Mouse (Mus musculus): ENCODE data around the gene F930015N05Rik. TPM values are rescaled to one million over a fixed set of nuclear protein-coding genes. Genes with fewer than 3 reads are reported as not detected.

Gene F930015N05Rik
- polyA plus RNA-seq, 1 experiment: not detected

DNA sequence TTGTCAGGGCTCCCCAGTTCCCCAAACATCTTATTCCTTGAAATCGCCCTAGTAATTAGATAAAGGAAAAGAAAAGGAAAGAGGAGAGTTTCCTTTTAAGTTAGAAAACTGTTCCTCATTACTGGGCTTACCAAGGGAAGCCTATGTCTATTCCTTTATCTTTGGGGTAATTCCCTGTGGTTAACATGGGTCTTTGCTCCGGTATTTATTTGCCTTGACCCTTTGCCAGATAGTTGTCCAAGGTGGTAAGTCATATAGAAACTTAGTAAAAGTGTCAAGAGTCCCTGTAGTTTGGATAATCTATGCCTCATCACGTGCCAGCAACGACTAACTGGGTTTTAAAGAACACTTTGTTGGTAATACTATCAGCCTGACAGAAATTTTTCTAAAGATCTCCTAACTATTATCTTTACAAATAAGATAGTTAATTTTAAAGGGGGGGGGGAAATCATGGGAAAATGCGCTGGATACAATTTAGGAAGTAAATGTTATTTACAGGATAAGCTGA lies 392 bp upstream of the F930015N05Rik start:
- H3K9me3 ChIP-seq (replicated peaks; ENCODE audit: control insufficient read depth, insufficient read depth, low read length, poor library complexity, severe bottlenecking): no peaks in the 10 kb centered on the region
- peaks cover 17% of the 10 kb centered on the region for H3K27me3 ChIP-seq (ENCODE audit: control insufficient read depth, insufficient read depth, low read length, poor library complexity, severe bottlenecking)
- H3K4me3 ChIP-seq (ENCODE audit: low read depth, low read length): peak overlapping the region; percentile 54; the same call in 1 of the 2 replicates
- H3K27ac ChIP-seq (ENCODE audit: insufficient read depth, low read length): no peak overlapping the region
- H3K9ac ChIP-seq (ENCODE audit: low read depth, poor library complexity, severe bottlenecking): peak overlapping the region; percentile 23; the same call in 1 of the 2 replicates
- no peak for TF ChIP-seq CTCF (IDR thresholded peaks at IDR 0.05; ENCODE audit: low read depth, low read length)
- no peak for TF ChIP-seq EP300 (IDR thresholded peaks at IDR 0.05; ENCODE audit: insufficient read depth, low read depth, low read length)
- no peak for TF ChIP-seq POLR2A (IDR thresholded peaks at IDR 0.05; ENCODE audit: insufficient read depth, low read length)
- no peaks in the 10 kb centered on the region for H3K36me3 ChIP-seq (ENCODE audit: control insufficient read depth, insufficient read depth, low read length, poor library complexity, severe bottlenecking)
- H3K4me1 ChIP-seq (ENCODE audit: control insufficient read depth, insufficient read depth, low read length): no peaks in the 10 kb centered on the region

DNA sequence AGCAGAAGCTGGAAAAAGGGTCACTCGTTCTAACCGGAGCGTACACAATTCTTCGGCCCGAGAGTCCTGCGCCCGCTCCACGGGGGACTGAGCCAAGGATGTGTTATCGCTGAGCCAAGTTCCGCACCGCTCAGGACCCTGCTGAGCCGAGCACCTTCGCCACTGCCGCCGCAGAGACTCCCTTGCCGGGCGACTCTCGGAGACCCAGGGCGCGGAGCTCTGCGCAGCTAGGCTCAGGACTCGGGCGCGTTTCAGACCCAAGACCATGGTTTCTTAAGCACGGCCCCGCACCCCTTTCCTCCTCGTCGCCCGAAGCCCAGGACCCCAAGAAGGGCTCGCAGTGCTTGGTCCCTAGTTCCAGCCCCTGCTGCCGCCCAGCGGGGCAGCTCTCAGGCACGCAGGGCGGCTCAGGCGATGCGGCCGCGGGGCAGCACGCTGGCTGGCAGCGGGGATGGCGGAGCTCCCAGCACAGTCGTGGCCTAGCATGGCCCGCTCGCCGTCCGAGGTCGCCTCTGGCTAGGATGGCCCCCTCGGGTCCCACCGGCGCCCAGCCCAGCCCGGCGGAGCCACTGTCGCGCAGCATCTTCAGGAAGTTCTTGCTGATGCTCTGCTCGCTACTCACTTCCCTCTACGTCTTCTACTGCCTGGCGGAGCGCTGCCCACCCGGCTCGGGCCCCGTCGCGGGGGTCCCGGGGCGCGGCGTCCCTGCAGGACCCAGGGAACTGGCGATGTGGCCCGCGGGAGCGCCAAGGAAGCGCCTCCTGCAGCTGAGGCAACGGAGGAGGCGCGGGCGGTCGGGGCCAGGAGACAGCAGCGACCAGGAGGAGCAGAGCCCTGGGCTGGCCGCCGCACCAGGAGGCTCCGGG lies 674 bp downstream of the F930015N05Rik start:
- no peaks in the 10 kb centered on the region for H3K4me1 ChIP-seq (ENCODE audit: control insufficient read depth, insufficient read depth, low read length)
- no peaks in the 10 kb centered on the region for H3K9me3 ChIP-seq (replicated peaks; ENCODE audit: control insufficient read depth, insufficient read depth, low read length, poor library complexity, severe bottlenecking)
- no peak overlapping the region for H3K27ac ChIP-seq (ENCODE audit: insufficient read depth, low read length)
- peak overlapping the region; percentile 54 for H3K4me3 ChIP-seq (ENCODE audit: low read depth, low read length)
- peak overlapping the region; percentile 23 for H3K9ac ChIP-seq (ENCODE audit: low read depth, poor library complexity, severe bottlenecking)
- no peaks in the 10 kb centered on the region for H3K36me3 ChIP-seq (ENCODE audit: control insufficient read depth, insufficient read depth, low read length, poor library complexity, severe bottlenecking)
- peaks cover 17% of the 10 kb centered on the region for H3K27me3 ChIP-seq (ENCODE audit: control insufficient read depth, insufficient read depth, low read length, poor library complexity, severe bottlenecking)
- no peak for TF ChIP-seq CTCF (IDR thresholded peaks at IDR 0.05; ENCODE audit: low read depth, low read length)
- TF ChIP-seq POLR2A (IDR thresholded peaks at IDR 0.05; ENCODE audit: insufficient read depth, low read length): no peak
- TF ChIP-seq EP300 (IDR thresholded peaks at IDR 0.05; ENCODE audit: insufficient read depth, low read depth, low read length): no peak

- Histone ChIP-seq H3K9me3 (replicated peaks; ENCODE audit: control insufficient read depth, insufficient read depth, low read length, poor library complexity, severe bottlenecking) (no peaks in the 10 kb centered on the region), H3K27me3 (ENCODE audit: control insufficient read depth, insufficient read depth, low read length, poor library complexity, severe bottlenecking) (peaks cover 17% of the 10 kb centered on the region), H3K9ac (ENCODE audit: low read depth, poor library complexity, severe bottlenecking) (peak within 1 kb of the TSS; percentile 23), H3K27ac (ENCODE audit: insufficient read depth, low read length) (no peak within 1 kb of the TSS), H3K4me3 (ENCODE audit: low read depth, low read length) (peak within 1 kb of the TSS; percentile 54), H3K36me3 (ENCODE audit: control insufficient read depth, insufficient read depth, low read length, poor library complexity, severe bottlenecking) (no peaks in the 10 kb centered on the region), H3K4me1 (ENCODE audit: control insufficient read depth, insufficient read depth, low read length) (no peaks in the 10 kb centered on the region)
- no peak for TF ChIP-seq EP300 (IDR thresholded peaks at IDR 0.05; ENCODE audit: insufficient read depth, low read depth, low read length)
- no peak for TF ChIP-seq CTCF (IDR thresholded peaks at IDR 0.05; ENCODE audit: low read depth, low read length)
- TF ChIP-seq POLR2A (IDR thresholded peaks at IDR 0.05; ENCODE audit: insufficient read depth, low read length): no peak
These were observed 1.6 kb downstream of the F930015N05Rik start, which contains the start of gene Hs3st3a1 for GRCm38 (mm10) chr11:64434611-64435545. Gene Hs3st3a1, plus strand, starts transcription at chr11:64435332.

DNA sequence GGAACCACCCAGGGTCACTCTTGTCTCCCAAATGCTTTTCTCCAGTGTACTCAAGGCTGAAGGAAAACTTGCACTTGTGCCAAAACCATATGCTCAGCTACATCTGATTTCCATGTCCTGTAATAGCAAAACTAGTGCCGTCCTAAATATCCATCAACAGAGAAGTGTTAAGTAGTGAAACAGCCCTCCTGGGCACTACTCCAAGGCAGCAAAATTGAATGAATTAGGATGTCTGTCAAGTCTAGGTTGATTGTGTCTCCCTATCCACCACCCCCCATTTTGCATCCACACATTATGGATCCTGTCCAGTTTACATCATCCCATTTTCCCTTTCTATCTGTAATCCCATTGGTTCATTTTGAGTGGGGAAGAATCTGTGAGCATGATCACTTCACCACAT lies 17.5 kb downstream of the F930015N05Rik start:
- Histone ChIP-seq H3K9ac (ENCODE audit: low read depth, poor library complexity, severe bottlenecking) (no peak overlapping the region), H3K4me1 (ENCODE audit: control insufficient read depth, insufficient read depth, low read length) (no peaks in the 10 kb centered on the region), H3K27ac (ENCODE audit: insufficient read depth, low read length) (no peak overlapping the region), H3K4me3 (ENCODE audit: low read depth, low read length) (no peak overlapping the region), H3K36me3 (ENCODE audit: control insufficient read depth, insufficient read depth, low read length, poor library complexity, severe bottlenecking) (no peaks in the 10 kb centered on the region), H3K27me3 (ENCODE audit: control insufficient read depth, insufficient read depth, low read length, poor library complexity, severe bottlenecking) (no peaks in the 10 kb centered on the region), H3K9me3 (replicated peaks; ENCODE audit: control insufficient read depth, insufficient read depth, low read length, poor library complexity, severe bottlenecking) (no peaks in the 10 kb centered on the region)
- TF ChIP-seq CTCF (IDR thresholded peaks at IDR 0.05; ENCODE audit: low read depth, low read length) (no peak), POLR2A (IDR thresholded peaks at IDR 0.05; ENCODE audit: insufficient read depth, low read length) (no peak)

- Histone ChIP-seq H3K4me3 (ENCODE audit: low read depth, low read length) (no peak overlapping the region), H3K4me1 (ENCODE audit: control insufficient read depth, insufficient read depth, low read length) (no peaks in the 10 kb centered on the region), H3K9me3 (replicated peaks; ENCODE audit: control insufficient read depth, insufficient read depth, low read length, poor library complexity, severe bottlenecking) (no peaks in the 10 kb centered on the region), H3K36me3 (ENCODE audit: control insufficient read depth, insufficient read depth, low read length, poor library complexity, severe bottlenecking) (no peaks in the 10 kb centered on the region), H3K27me3 (ENCODE audit: control insufficient read depth, insufficient read depth, low read length, poor library complexity, severe bottlenecking) (no peaks in the 10 kb centered on the region; the same call in 1 of the 2 replicates), H3K27ac (ENCODE audit: insufficient read depth, low read length) (no peak overlapping the region), H3K9ac (ENCODE audit: low read depth, poor library complexity, severe bottlenecking) (no peak overlapping the region)
- TF ChIP-seq CTCF (IDR thresholded peaks at IDR 0.05; ENCODE audit: low read depth, low read length): no peak
- no peak for TF ChIP-seq POLR2A (IDR thresholded peaks at IDR 0.05; ENCODE audit: insufficient read depth, low read length)
- no peak for TF ChIP-seq EP300 (IDR thresholded peaks at IDR 0.05; ENCODE audit: insufficient read depth, low read depth, low read length)
These were observed 35.8 kb downstream of the F930015N05Rik start for GRCm38 (mm10) chr11:64400534-64401093.

Measured in ES-Bruce4 (cell line).